Mouse (Mus musculus) CH12.LX (cell line): Measurements from ENCODE around the gene Sept5. TPM values are rescaled to one million over a fixed set of nuclear protein-coding genes. Genes with fewer than 3 reads are reported as not detected.
A peak's percentile ranks its signal among the peaks of the same experiment; 100 is the strongest.

Experiments
- DNase-seq: peaks from one replicate; pipeline ENCODE4 v3.0.0-alpha.2; 2013; ENCODE audit errors: extremely low read depth
- H3K27ac ChIP-seq: 2 replicates; pipeline ENCODE4 v1.5.1; 2012; ENCODE audit warnings: low read depth, mild to moderate bottlenecking, control low read depth, moderate library complexity; ENCODE audit not compliant: insufficient read depth
- H3K27me3 ChIP-seq: replicated peaks from 2 replicates; pipeline ENCODE3; 2012; ENCODE audit warnings: inconsistent platforms
- H3K36me3 ChIP-seq, 2 experiments: replicated peaks in 1 of 2; 2 replicates each; pipeline versions ENCODE3 to v1.6.1; 2012; ENCODE audit warnings: inconsistent platforms in 1 of 2, low read length in 1 of 2, mild to moderate bottlenecking in 1 of 2, mixed read lengths in 1 of 2, moderate library complexity in 1 of 2; ENCODE audit not compliant: control insufficient read depth in 1 of 2, insufficient read depth in 1 of 2
- H3K4me1 ChIP-seq, 2 experiments: 2 replicates each; pipeline ENCODE4 v1.6.1; 2012; ENCODE audit warnings: inconsistent platforms in 1 of 2, moderate library complexity in 1 of 2; ENCODE audit not compliant: insufficient read depth in 2 of 2, control insufficient read depth in 1 of 2
- H3K4me2 ChIP-seq: 2 replicates; pipeline ENCODE4 v1.6.1; 2012; ENCODE audit warnings: low read depth, mild to moderate bottlenecking, control low read depth; ENCODE audit not compliant: poor library complexity, insufficient read depth, severe bottlenecking
- H3K4me3 ChIP-seq, 3 experiments: fragments of 150-350 bp in 1 of 3; sonication (generic) in 1 of 3; replicated peaks in 1 of 3; 2 replicates each; pipeline versions ENCODE3 to v1.5.1; 2011 to 2012; ENCODE audit warnings: low read depth in 2 of 3, low read length in 2 of 3, mild to moderate bottlenecking in 2 of 3, moderate library complexity in 2 of 3, control low read depth in 1 of 3, improper control_type of control experiment in 1 of 3, inconsistent platforms in 1 of 3, mixed read lengths in 1 of 3; ENCODE audit not compliant: poor library complexity in 1 of 3
- H3K79me2 ChIP-seq: replicated peaks from 2 replicates; pipeline ENCODE4 v1.6.1; 2012; ENCODE audit warnings: mild to moderate bottlenecking, moderate library complexity; ENCODE audit not compliant: control insufficient read depth, poor library complexity, insufficient read depth, severe bottlenecking; ENCODE audit errors: extremely low read depth
- H3K9ac ChIP-seq: 2 replicates; pipeline ENCODE4 v1.6.1; 2012; ENCODE audit warnings: low read depth, mild to moderate bottlenecking, control low read depth, moderate library complexity; ENCODE audit not compliant: insufficient read depth
- H3K9me3 ChIP-seq: replicated peaks from 2 replicates; pipeline ENCODE3; 2012; ENCODE audit warnings: low read length, inconsistent platforms, mixed read lengths
- CHD2 ChIP-seq: IDR thresholded peaks from 2 replicates; pipeline ENCODE4 v1.6.1; 2011; ENCODE audit warnings: low read length, improper control_type of control experiment
- CTCF ChIP-seq, 2 experiments: IDR thresholded peaks in 1 of 2; conservative IDR thresholded peaks in 1 of 2; 2 replicates each; pipeline ENCODE4 v1.5.1; 2011 to 2012; ENCODE audit warnings: low read depth in 2 of 2, low read length in 2 of 2, improper control_type of control experiment in 1 of 2, inconsistent platforms in 1 of 2, mild to moderate bottlenecking in 1 of 2, moderate library complexity in 1 of 2
- E2F4 ChIP-seq: IDR thresholded peaks from 2 replicates; pipeline ENCODE4 v1.6.1; 2011; ENCODE audit warnings: low read depth, low read length, improper control_type of control experiment; ENCODE audit not compliant: insufficient replicate concordance
- ELF1 ChIP-seq: IDR thresholded peaks from 2 replicates; pipeline ENCODE4 v1.6.1; 2014; ENCODE audit warnings: low read depth, mild to moderate bottlenecking, inconsistent platforms, low read length, improper control_type of control experiment
- EP300 ChIP-seq: IDR thresholded peaks from 2 replicates; pipeline ENCODE4 v1.6.1; 2011; ENCODE audit warnings: low read length, improper control_type of control experiment
- HCFC1 ChIP-seq: IDR thresholded peaks from 2 replicates; pipeline ENCODE4 v1.6.1; 2012; ENCODE audit warnings: low read depth, mild to moderate bottlenecking, inconsistent platforms, low read length, improper control_type of control experiment
- IRF4 ChIP-seq: IDR thresholded peaks from 2 replicates; pipeline ENCODE4 v1.6.1; 2014; ENCODE audit warnings: low read depth, mild to moderate bottlenecking, inconsistent platforms, low read length, improper control_type of control experiment
- JUN ChIP-seq: IDR thresholded peaks from 2 replicates; pipeline ENCODE4 v1.6.1; 2011; ENCODE audit warnings: low read depth, mild to moderate bottlenecking, low read length, improper control_type of control experiment, moderate library complexity; ENCODE audit not compliant: insufficient read depth
- JUND ChIP-seq: conservative IDR thresholded peaks from 2 replicates; pipeline ENCODE4 v1.6.1; 2011; ENCODE audit warnings: low read depth, low read length, improper control_type of control experiment
- MAFK ChIP-seq: IDR thresholded peaks from 2 replicates; pipeline ENCODE4 v1.6.1; 2011; ENCODE audit warnings: low read length, improper control_type of control experiment; ENCODE audit not compliant: insufficient replicate concordance
- MAX ChIP-seq: IDR thresholded peaks from 2 replicates; pipeline ENCODE4 v1.6.1; 2011; ENCODE audit warnings: low read length, improper control_type of control experiment
- MAZ ChIP-seq: IDR thresholded peaks from 2 replicates; pipeline ENCODE4 v1.6.1; 2012; ENCODE audit warnings: low read depth, mild to moderate bottlenecking, inconsistent platforms, low read length, improper control_type of control experiment, moderate library complexity
- MYC ChIP-seq: IDR thresholded peaks from 2 replicates; pipeline ENCODE4 v1.6.1; 2011; ENCODE audit warnings: low read depth, mild to moderate bottlenecking, improper control_type of control experiment, low read length
- NELFE ChIP-seq: IDR thresholded peaks from 2 replicates; pipeline ENCODE4 v1.6.1; 2011; ENCODE audit warnings: low read depth, low read length, improper control_type of control experiment
- PAX5 ChIP-seq: IDR thresholded peaks from 2 replicates; pipeline ENCODE4 v1.6.1; 2012; ENCODE audit warnings: low read length, inconsistent platforms, mixed read lengths
- POLR2A ChIP-seq: IDR thresholded peaks from 2 replicates; pipeline ENCODE4 v1.6.1; 2011; ENCODE audit warnings: low read depth, mild to moderate bottlenecking, improper control_type of control experiment, low read length
- RAD21 ChIP-seq: IDR thresholded peaks from 2 replicates; pipeline ENCODE4 v1.6.1; 2011; ENCODE audit warnings: low read depth, mild to moderate bottlenecking, low read length, improper control_type of control experiment, moderate library complexity
- RCOR1 ChIP-seq: conservative IDR thresholded peaks from 2 replicates; pipeline ENCODE4 v1.6.1; 2012; ENCODE audit warnings: low read depth, mild to moderate bottlenecking, inconsistent platforms, low read length, improper control_type of control experiment
- SMC3 ChIP-seq: IDR thresholded peaks from 2 replicates; pipeline ENCODE4 v1.6.1; 2011; ENCODE audit warnings: low read depth, low read length, improper control_type of control experiment
- TBP ChIP-seq: conservative IDR thresholded peaks from 2 replicates; pipeline ENCODE4 v1.6.1; 2011; ENCODE audit warnings: low read depth, low read length, improper control_type of control experiment
- TCF12 ChIP-seq: IDR thresholded peaks from 2 replicates; pipeline ENCODE4 v1.6.1; 2014; ENCODE audit warnings: low read depth, mild to moderate bottlenecking, inconsistent platforms, low read length, improper control_type of control experiment
- UBTF ChIP-seq: IDR thresholded peaks from 2 replicates; pipeline ENCODE4 v1.6.1; 2012; ENCODE audit warnings: low read depth, mild to moderate bottlenecking, inconsistent platforms, low read length, improper control_type of control experiment, moderate library complexity
- ZMIZ1 ChIP-seq: IDR thresholded peaks from 2 replicates; pipeline ENCODE4 v1.6.1; 2012; ENCODE audit warnings: low read depth, mild to moderate bottlenecking, inconsistent platforms, low read length, improper control_type of control experiment
- dilution Hi-C: fragments of 300-500 bp; cut with MboI; formaldehyde crosslinking; loops from 2 replicates; pipeline ENCODE4 v1.14.3; 2020; ENCODE audit warnings: low sequenced_read_pairs; ENCODE audit not compliant: extremely low pct_unique_long_range_greater_than_20kb, extremely low pct_ligation_motif_present
- in situ Hi-C: fragments of 300-500 bp; cut with MboI; formaldehyde crosslinking; loops from 3 replicates; pipeline ENCODE4 v1.14.3; 2019; ENCODE audit warnings: low sequenced_read_pairs, low pct_ligation_motif_present, low pct_unique_long_range_greater_than_20kb, mixed read lengths
- polyA plus RNA-seq: library from polyadenylated mRNA; unstranded; fragments of >175 nt; gene quantifications from 2 replicates; pipeline ENCODE4 v1.2.1, GENCODE M21; 2012; ENCODE audit warnings: low read depth; ENCODE audit not compliant: insufficient read length
- total RNA-seq, 2 experiments: library from RNA; depleted of rRNA; stranded (reverse); fragments of 300-350 nt in 1 of 2; fragments of >200 nt in 1 of 2; gene quantifications; 2 replicates each; pipeline ENCODE4 v1.2.3; 2012 to 2014

The Sept5 gene
- total and polyA plus RNA-seq, 3 experiments: 0.56 to 3.9 (median 0.63) TPM

GRCm38 (mm10) chr16:18589804-18590790 lies 39.7 kb downstream of the Sept5 start, which contains the start of gene Tbx1:
Gene Tbx1 (minus strand): TSS chr16:18590671.
- H3K36me3 ChIP-seq: no peaks in the 10 kb centered on the region
- DNase-seq: peak; percentile 34
- H3K4me3 ChIP-seq: peak within 1 kb of the TSS; percentile 44 to 56 (median 48)
- peaks cover 4 to 7% of the 10 kb centered on the region in 2 experiments; a peak in 2 of 4 replicates for H3K4me1 ChIP-seq
- peaks cover 47% of the 10 kb centered on the region for H3K27me3 ChIP-seq
- H3K4me2 ChIP-seq: peak within 1 kb of the TSS; percentile 68
- dilution Hi-C loops (no loop called here), in situ Hi-C loops (no loop called here)
- H3K9ac ChIP-seq: no peak within 1 kb of the TSS
- H3K79me2 ChIP-seq: no peaks in the 10 kb centered on the region
- peaks cover 30% of the 10 kb centered on the region for H3K9me3 ChIP-seq
- no peak within 1 kb of the TSS for H3K27ac ChIP-seq
- TF ChIP-seq POLR2A (no peak), SMC3 (peak; percentile 36), JUN (no peak), MYC (no peak), CTCF (conservative IDR thresholded peaks at IDR 0.05 in 1 of 2, IDR thresholded peaks at IDR 0.05 in 1 of 2; ENCODE audit: low read depth in 2 of 2, low read length in 2 of 2) (peak in 1 of 2 experiments; percentile 69; a peak in 2 of 4 replicates), HCFC1 (0 out of 2 replicates have a peak, but pooled peaks have one; percentile 12), EP300 (0 out of 2 replicates have a peak, but pooled peaks have one; percentile 19), TBP (peak; percentile 71; the same call in 1 of the 2 replicates), UBTF (peak; percentile 95), ELF1 (peak; percentile 63; the same call in 1 of the 2 replicates), RAD21 (peak; percentile 9)
- TF ChIP-seq, all 38 proteins: peak for 8

- H3K4me2 ChIP-seq: no peak overlapping the region
- no peaks in the 10 kb centered on the region for H3K79me2 ChIP-seq
- peaks cover 40% of the 10 kb centered on the region for H3K27me3 ChIP-seq
- dilution Hi-C loops (no loop called here), in situ Hi-C loops (no loop called here)
- H3K27ac ChIP-seq: no peak overlapping the region
- H3K9me3 ChIP-seq: peaks cover 34% of the 10 kb centered on the region
- DNase-seq: no peak
- TF ChIP-seq ZMIZ1 (no peak), EP300 (no peak), CHD2 (no peak), MAFK (no peak), MAZ (no peak), E2F4 (no peak), JUND (no peak), RCOR1 (no peak), TCF12 (no peak), UBTF (no peak), NELFE (no peak), PAX5 (no peak), IRF4 (no peak), MAX (no peak)
- H3K4me3 ChIP-seq: no peak overlapping the region
- H3K36me3 ChIP-seq: no peaks in the 10 kb centered on the region
- peaks cover 4 to 7% of the 10 kb centered on the region in 2 experiments; a peak in 2 of 4 replicates for H3K4me1 ChIP-seq
- H3K9ac ChIP-seq: no peak overlapping the region
Measured at GRCm38 (mm10) chr16:18589080-18589621, 40.6 kb downstream of the Sept5 start.
